14 mouse cellular contexts compared by ENCODE assay signal in the genomic region with DNA sequence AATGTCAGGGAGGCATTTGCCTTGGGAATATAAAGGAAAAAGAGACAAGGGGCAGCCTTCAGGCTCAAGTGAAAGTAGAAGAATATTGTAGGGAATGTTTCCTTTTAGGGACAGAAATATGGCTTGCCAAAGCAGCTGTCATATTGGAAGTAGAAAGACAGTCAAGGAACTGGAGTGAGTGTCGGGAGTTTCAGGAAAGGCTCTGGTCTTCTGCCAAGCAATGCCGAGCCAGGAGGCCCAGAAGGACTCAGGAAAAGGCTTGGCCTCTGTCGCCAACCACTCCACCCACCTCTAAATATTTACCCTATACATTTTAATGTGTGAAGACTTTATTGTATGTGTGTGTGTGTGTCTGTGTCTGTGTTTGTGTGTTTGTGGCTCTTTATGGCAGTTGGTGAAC. TPM values are rescaled to one million over a fixed set of nuclear protein-coding genes. Genes with fewer than 3 reads are reported as not detected.
DNase-seq lines count a peak whose midpoint lies in the region; ATAC-seq lines count a peak whose summit lies in the region.
"Had no signal": no experiment of that assay in that cellular context is flagged by ENCODE, and none has a peak within 500 bp of the region (broad histone marks: within the 10 kb centered on the region; RNA-seq: fewer than 3 reads in every experiment).

No protein-coding gene starts in this region.

- no peaks in the 10 kb centered on the region for H3K36me3 ChIP-seq in forebrain, embryonic 13.5 days (ENCODE audit: poor library complexity, severe bottlenecking)
- peaks cover 26% of the 10 kb centered on the region for H3K36me3 ChIP-seq in forebrain, embryonic 10.5 days (replicated peaks)
- no peaks in the 10 kb centered on the region; the same call in 1 of the 2 replicates for H3K36me3 ChIP-seq in intestine, embryonic 16.5 days (ENCODE audit: control insufficient read depth, insufficient read depth, low read length)
- no peaks in the 10 kb centered on the region for H3K36me3 ChIP-seq in stomach, embryonic 15.5 days
- H3K36me3 ChIP-seq: embryonic facial prominence, embryonic 12.5 days; limb, embryonic 12.5 days; neural tube, embryonic 15.5 days had no signal

- no peaks in the 10 kb centered on the region for H3K9me3 ChIP-seq in forebrain, embryonic 13.5 days (replicated peaks)
- no peaks in the 10 kb centered on the region for H3K9me3 ChIP-seq in forebrain, embryonic 10.5 days
- H3K9me3 ChIP-seq in intestine, embryonic 16.5 days (ENCODE audit: control insufficient read depth, low read length), result no peaks in the 10 kb centered on the region
- no peaks in the 10 kb centered on the region for H3K9me3 ChIP-seq in stomach, embryonic 15.5 days
- H3K9me3 ChIP-seq: embryonic facial prominence, embryonic 12.5 days; limb, embryonic 12.5 days; neural tube, embryonic 15.5 days had no signal

- H3K4me3 ChIP-seq in forebrain, embryonic 13.5 days, result no peak overlapping the region
- H3K4me3 ChIP-seq in forebrain, embryonic 10.5 days, result no peak overlapping the region
- no peak overlapping the region for H3K4me3 ChIP-seq in intestine, embryonic 16.5 days (ENCODE audit: low read length)
- no peak overlapping the region for H3K4me3 ChIP-seq in stomach, embryonic 15.5 days (replicated peaks)
- H3K4me3 ChIP-seq: embryonic facial prominence, embryonic 12.5 days; limb, embryonic 12.5 days; neural tube, embryonic 15.5 days had no signal

- no peak overlapping the region for H3K9ac ChIP-seq in forebrain, embryonic 13.5 days
- H3K9ac ChIP-seq in intestine, embryonic 16.5 days (ENCODE audit: low read depth, low read length), result no peak overlapping the region
- H3K9ac ChIP-seq in stomach, embryonic 15.5 days, result no peak overlapping the region
- H3K9ac ChIP-seq: embryonic facial prominence, embryonic 12.5 days; limb, embryonic 12.5 days; liver, postnatal 0 days; neural tube, embryonic 15.5 days had no signal

- ATAC-seq in forebrain, embryonic 13.5 days, result peak; percentile 10; the same call in 1 of the 2 replicates
- ATAC-seq in intestine, embryonic 16.5 days, result no peak
- no peak for ATAC-seq in stomach, embryonic 15.5 days (ENCODE audit: insufficient read depth, low FRiP score, low read depth)
- ATAC-seq in CD4-positive, CD25-positive, alpha-beta regulatory T cell, adult 4 months, result no peak
- ATAC-seq: liver, postnatal 0 days; midbrain, embryonic 16.5 days had no signal

- no peaks in the 10 kb centered on the region for H3K27me3 ChIP-seq in forebrain, embryonic 13.5 days
- H3K27me3 ChIP-seq in forebrain, embryonic 10.5 days (ENCODE audit: poor library complexity, severe bottlenecking), result peaks cover 90% of the 10 kb centered on the region
- H3K27me3 ChIP-seq in intestine, embryonic 16.5 days (replicated peaks; ENCODE audit: control insufficient read depth, insufficient read depth, low read length), result peaks cover 2% of the 10 kb centered on the region; the same call in 1 of the 2 replicates
- no peaks in the 10 kb centered on the region for H3K27me3 ChIP-seq in stomach, embryonic 15.5 days (replicated peaks)

- no peaks in the 10 kb centered on the region; the same call in 1 of the 2 replicates for H3K4me1 ChIP-seq in forebrain, embryonic 13.5 days
- no peaks in the 10 kb centered on the region for H3K4me1 ChIP-seq in forebrain, embryonic 10.5 days
- peaks cover 18% of the 10 kb centered on the region for H3K4me1 ChIP-seq in intestine, embryonic 16.5 days (ENCODE audit: control insufficient read depth, insufficient read depth, low read length)
- peaks cover 3% of the 10 kb centered on the region; the same call in 1 of the 2 replicates for H3K4me1 ChIP-seq in stomach, embryonic 15.5 days
- H3K4me1 ChIP-seq: embryonic facial prominence, embryonic 12.5 days had no signal

- 49% methylated on average over 3 of the region's 3 CpGs for WGBS in forebrain, embryonic 13.5 days
- WGBS in forebrain, embryonic 10.5 days, result 91% methylated on average over 3 of the region's 3 CpGs
- 33% methylated on average over 3 of the region's 3 CpGs for WGBS in intestine, embryonic 16.5 days
- 38% methylated on average over 3 of the region's 3 CpGs for WGBS in stomach, embryonic 15.5 days

- no peak overlapping the region for H3K4me2 ChIP-seq in forebrain, embryonic 13.5 days
- no peak overlapping the region for H3K4me2 ChIP-seq in intestine, embryonic 16.5 days (ENCODE audit: low read depth, low read length)
- no peak overlapping the region for H3K4me2 ChIP-seq in stomach, embryonic 15.5 days
- H3K4me2 ChIP-seq: embryonic facial prominence, embryonic 12.5 days; limb, embryonic 12.5 days; neural tube, embryonic 15.5 days had no signal

- H3K27ac ChIP-seq in forebrain, embryonic 13.5 days, result no peak overlapping the region
- H3K27ac ChIP-seq in forebrain, embryonic 10.5 days, result no peak overlapping the region
- peak overlapping the region; percentile 1; the same call in 1 of the 2 replicates for H3K27ac ChIP-seq in intestine, embryonic 16.5 days (ENCODE audit: low read length)
- H3K27ac ChIP-seq in stomach, embryonic 15.5 days, result peak overlapping the region; percentile 72; the same call in 1 of the 2 replicates
- H3K27ac ChIP-seq: embryonic facial prominence, embryonic 12.5 days; neural tube, embryonic 15.5 days had no signal

- DNase-seq in forebrain, embryonic 10.5 days (ENCODE audit: extremely low spot score, low spot score), result no peak
- DNase-seq in kidney, postnatal 14 days, result peak; percentile 41
- DNase-seq in kidney, adult 18-20 months, result no peak
- no peak for DNase-seq in thymus, adult 18-20 months
- DNase-seq: cerebellum, adult 11-12 months; liver, postnatal 0 days had no signal

RNA-seq across cellular contexts. Expression of a gene that starts 21.4 kb away (rescaled TPM):
- 28.0 and 29.8 TPM in 2 replicates for polyA plus RNA-seq in forebrain, embryonic 13.5 days (2015; fragmentation: Nextera tagmentation; extraction: Ambion mirVana)
- polyA plus RNA-seq in forebrain, embryonic 10.5 days (2016; fragmentation: Nextera tagmentation; extraction: Ambion mirVana), result 67.4 and 70.8 TPM in 2 replicates
- polyA plus RNA-seq in intestine, embryonic 16.5 days (2015; fragmentation: Nextera tagmentation; extraction: Ambion mirVana), result 39.1 and 41.1 TPM in 2 replicates
- polyA plus RNA-seq in stomach, embryonic 15.5 days (2015; fragmentation: Nextera tagmentation; extraction: Ambion mirVana), result 52.2 and 58.2 TPM in 2 replicates
- polyA plus RNA-seq in CD4-positive, CD25-positive, alpha-beta regulatory T cell, adult 4 months (2017; shearing (Covaris generic)), result 10 to 100 TPM; 20.1 to 23.9 TPM

Comparison
In these comparisons a context has a peak if more than half of its experiments do, and no peak if none do; other contexts are left out.
1. H3K27ac ChIP-seq: peak in intestine, embryonic 16.5 days (single experiment) and stomach, embryonic 15.5 days (single experiment); none in forebrain, embryonic 13.5 days (single experiment) and forebrain, embryonic 10.5 days (single experiment).